Mouse (Mus musculus) ZHBTc4 (cell line): Measurements from ENCODE around the gene Gm1673.

Experiments used
- DNase-seq: peaks from one replicate; pipeline ENCODE4 v3.0.0-alpha.2; 2011; ENCODE audit warnings: low read depth, low spot score

The Gm1673 gene

DNA sequence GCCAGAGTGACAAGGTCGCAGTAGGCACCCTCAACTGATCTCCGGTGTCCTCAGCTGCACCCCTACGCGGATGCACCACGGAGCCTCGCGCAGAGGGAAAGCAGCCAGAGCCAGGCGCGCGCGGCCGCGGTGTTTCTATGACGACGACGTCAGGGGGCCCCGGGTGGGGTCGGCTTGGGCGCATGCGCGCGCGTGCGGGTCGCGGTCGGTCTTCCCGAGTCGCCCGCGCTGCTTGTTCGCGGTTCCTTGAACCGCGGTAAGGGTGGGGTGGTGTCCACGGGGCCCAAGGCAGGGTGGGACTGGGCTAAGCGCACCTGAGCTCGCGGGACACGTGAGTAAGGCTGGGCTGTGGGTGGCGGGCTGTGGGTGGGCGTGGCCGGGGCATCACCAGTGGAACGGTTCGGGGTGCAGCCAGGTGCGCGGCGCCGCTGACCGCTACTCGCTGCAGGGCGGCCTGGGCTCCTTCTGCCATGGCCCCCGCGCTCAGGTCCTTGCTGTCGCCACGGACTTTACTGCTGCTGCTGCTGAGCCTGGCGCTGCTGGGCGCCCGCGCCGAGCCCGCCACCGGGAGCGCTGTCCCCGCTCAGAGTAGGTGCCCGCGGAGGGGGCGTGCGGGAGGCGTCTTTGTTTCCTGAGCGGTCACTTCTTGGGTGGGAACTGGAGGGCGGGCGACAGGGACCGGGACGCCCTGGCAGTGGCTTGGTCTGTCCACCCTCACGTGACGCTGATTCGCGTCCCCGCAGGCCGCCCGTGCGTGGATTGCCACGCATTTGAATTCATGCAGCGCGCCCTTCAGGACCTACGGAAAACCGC lies at the start of gene Gm1673:
TSS of gene Gm1673 (plus strand) at position 125 of the 813 bp plus-strand sequence.
- peak; percentile 87 for DNase-seq

DNA sequence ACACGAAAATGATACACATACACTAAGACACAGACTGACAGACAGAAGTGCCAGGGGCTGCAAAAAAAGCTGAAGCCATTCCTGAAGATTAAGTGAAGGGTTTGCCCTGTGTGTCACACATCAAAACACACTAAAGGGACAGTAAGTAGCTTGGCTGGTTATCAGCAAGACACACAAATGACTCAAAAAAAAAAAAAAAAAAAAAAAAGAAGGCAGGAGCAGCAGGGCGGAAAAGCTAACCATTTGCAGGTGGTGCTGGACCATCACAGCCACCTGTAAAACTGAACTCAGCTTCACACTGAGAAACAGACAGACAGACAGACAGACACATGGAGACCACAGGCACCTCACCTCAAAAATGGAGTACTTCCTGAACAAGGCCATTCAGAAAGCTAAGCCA lies 49.2 kb upstream of the Gm1673 start:
- DNase-seq, result no peak

DNA sequence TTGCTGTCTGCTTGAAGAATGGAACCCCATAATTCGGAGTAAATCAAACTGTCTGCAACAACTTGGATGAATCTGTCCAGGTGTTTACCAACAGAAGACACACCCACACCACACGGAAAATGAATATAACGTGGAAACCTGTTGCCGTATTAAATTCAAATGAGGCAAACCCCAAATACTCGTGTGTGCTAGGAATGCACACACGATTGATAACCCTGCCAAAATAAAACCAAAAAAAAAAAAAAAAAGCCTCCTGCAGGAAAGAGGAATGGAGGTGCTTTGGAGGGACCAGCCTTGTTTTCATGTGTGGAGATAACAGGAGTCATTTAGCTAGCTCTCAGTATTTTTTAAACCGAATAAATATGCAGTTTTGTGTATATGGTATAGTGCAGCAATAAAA lies 48.4 kb upstream of the Gm1673 start:
- no peak for DNase-seq

DNA sequence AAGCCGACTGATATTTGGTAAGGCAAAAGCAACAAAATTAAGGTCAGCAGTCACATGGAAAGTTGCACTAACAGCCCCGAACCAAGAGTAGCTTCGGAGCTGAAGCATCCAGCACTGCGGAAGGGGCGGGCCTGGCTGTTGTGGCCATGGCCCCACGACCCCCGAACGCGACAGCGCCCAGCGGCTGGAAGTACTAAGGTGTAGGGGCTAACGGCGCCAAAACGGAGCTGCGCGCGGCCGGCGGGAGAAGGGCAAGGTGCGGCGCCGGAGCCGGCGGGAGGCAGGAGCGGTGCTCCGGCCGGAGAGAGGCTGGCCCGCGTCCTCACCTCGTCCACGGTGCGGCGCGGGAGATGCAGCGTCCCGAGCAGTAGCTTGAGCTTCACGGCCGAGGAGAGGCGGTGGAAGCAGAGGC lies 47.5 kb upstream of the Gm1673 start:
- no peak for DNase-seq

DNA sequence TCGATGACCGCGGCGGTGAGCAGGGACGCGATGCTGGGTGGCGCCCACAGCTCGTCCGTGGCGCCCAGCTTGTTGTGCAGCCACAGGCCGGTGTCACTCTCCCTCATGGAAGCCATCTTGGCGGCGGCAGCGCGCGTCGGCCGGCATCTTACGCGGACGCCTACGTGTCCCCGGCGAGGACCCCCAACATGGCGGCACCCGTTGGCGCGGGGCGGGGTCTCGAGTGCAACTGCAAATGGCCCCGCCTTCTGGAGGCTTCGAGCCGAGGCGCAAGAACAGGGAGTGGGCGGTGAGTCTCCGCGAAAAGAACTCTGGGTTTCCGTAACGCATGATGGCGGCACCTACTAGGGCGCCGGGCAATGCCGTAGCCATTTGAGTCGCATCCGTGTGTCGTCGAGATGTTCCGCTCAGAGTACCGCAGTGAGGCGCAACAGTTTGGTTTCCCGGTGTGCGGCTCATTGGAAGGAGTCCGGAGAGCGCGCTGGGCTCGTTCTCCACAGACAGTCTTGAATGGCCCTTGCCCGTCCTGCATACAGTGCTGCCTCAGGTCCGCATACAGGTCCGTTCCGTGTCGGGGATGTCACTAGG lies 47.0 kb upstream of the Gm1673 start, which contains the start of gene Nelfa:
TSS of gene Nelfa (minus strand) at position 294 of the 588 bp plus-strand sequence.
- DNase-seq, result peak; percentile 99

DNA sequence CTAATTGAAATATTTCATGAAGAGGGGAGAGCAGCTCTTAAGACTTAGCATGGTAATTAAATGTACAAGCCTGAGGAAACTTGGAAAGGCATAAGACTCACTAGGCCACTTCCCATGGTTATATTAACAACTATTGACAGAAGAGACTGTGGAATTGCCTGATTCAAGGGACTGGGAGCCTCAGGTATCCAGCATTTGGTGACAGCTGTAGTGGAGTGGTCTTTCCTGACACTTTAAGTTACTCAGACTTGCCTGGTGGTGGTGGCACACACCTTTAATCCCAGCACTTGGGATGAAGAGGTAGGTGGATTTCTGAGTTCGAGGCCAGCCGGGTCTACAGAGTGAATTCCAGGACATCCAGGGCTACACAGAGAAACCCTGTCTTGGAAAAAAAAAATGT lies 46.0 kb upstream of the Gm1673 start:
- no peak for DNase-seq

DNA sequence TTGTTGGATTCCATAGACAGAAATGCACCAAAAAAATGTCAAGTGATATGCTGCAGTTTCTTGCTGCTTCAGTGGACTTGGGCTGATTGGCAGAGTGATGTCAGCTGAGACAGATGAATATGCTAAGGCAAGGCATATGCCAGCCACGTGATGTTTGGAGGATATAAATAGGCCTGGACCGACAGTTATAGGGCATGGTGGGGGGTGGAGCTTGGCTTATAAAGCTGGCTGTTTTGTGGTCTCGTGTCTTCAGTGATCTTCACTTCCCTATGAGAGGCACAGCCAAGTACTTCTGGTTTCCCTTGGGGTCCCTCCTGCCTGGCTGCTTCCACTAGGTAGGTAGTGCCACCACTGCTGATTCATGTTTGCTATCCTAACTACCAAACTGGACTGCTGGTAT lies 44.8 kb upstream of the Gm1673 start:
- DNase-seq, result no peak

DNA sequence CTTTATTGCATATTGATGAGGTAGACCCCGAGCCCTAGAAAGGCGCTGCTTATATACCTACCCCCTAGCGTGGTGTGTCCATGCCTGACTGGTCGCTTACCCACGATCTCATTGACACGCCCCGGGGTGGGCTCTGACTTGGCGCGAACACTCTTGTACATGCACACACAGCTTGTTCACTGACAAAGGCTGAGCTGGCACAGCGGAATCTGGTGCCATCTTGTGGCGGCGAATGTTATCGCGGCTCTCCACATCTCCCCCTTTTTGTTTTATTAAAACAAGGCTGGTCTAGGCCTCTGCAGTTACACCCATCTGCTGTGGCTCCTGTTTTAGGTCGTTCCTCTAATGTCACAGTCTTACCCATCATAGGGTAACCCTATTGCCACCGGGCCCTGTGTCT lies 36.2 kb upstream of the Gm1673 start:
- DNase-seq, result peak; percentile 35

DNA sequence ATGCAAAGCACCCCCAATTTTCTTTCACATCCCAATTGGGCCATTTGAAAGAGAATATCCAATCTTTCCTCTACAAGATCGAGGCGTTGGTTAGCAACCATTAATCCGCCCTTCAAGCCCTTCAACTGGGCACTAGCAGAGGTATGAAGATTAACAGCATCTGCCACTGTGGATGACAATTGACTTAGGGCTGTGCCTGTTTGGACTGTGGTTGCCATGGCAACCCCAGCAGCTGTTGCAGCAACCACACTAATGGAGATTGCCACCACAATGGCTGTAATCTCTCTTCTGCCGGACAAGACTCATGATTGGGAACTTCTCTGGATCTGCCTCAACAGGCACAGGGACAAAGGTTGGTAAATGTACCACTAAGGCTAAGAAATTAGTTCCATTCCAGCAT lies 34.9 kb upstream of the Gm1673 start:
- DNase-seq, result peak; percentile 19

DNA sequence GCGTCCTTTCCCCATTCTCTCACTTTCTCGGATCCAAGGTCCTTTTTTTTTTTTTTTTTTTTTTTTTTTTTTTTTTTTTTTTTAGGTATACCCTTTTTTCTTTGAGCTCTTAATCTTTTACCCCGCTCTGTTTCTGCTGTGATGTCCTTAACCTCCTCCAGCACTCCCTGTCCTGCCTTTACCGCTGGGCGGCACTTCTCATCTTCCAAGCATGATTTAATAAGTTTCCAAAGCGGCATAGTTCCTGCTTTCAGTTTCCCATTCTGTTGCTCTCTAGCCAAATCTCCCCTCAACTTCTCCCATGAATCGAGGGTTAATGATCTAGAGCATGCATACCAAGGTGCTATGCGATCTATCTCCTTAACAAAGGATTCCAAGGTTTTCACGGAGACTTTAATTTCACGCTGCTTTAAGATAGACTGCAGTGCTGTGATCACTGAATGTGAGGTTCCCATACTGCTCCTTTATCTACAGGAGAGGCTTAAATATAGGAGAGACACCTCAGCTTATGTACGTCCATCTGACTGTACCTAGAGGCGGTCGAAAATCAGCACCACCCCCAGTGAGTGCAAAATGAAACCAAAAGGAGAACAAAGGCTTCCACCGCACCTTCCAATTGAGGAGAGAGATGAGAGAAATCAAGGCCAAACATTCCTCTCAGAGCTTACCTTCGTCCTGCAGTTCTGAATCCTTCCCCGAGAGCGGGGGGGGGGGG lies 29.6 kb upstream of the Gm1673 start:
- DNase-seq, result no peak

DNA sequence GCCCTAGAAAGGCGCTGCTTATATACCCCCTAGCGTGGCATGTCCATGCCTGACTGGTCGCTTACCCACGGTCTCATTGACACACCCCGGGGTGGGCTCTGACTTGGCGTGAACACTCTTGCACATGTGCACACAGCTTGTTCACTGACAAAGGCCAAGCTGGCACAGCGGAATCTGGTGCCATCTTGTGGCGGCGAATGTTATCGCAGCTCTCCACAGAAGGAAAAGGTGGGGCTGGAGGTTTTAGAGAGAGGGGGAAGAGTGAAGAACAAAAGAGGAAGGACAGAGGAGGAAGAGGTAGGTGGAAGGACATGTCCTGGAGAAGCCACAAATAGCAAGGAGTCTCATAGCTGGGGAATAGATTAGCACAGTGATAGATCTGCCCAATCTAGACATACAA lies 28.9 kb upstream of the Gm1673 start:
- DNase-seq, result peak; percentile 63

DNA sequence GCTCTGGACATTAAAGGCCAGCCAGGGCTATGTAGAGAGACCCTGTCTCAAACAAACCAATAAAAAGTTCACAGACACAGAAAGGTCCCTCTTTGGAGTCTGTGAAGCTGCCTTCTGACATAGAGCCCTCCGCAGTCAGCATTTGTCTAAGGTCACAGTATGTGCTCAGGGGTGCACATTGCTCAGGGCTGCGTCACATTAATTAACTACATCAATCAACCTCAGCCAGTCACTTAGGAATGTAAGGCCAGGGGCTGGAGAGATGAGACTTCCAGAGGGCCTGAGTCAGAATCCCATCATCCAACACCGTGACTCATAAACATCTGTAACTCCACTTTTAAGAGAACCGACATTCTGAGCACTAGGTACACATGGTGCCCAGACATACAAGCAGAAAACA lies 27.4 kb upstream of the Gm1673 start:
- DNase-seq, result no peak

DNA sequence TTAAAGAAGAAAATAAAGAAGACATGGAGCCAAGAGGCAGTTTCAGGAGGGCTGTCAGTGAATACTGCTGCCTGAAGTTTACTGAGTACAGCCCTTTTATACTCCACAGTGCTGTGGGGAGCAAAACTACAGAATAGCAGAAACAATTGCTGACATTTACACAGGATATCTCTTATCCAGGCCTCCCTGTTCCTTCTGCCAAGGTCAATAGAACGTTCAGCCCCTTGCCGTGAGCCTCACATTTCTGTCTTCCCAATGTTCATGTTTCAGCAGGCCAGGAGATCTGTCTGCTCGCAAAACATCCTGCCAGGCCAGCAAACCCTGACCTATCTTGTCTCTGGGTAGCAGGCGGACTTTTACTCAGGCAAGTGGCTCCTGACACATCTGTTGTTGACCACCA lies 23.9 kb upstream of the Gm1673 start:
- no peak for DNase-seq

DNA sequence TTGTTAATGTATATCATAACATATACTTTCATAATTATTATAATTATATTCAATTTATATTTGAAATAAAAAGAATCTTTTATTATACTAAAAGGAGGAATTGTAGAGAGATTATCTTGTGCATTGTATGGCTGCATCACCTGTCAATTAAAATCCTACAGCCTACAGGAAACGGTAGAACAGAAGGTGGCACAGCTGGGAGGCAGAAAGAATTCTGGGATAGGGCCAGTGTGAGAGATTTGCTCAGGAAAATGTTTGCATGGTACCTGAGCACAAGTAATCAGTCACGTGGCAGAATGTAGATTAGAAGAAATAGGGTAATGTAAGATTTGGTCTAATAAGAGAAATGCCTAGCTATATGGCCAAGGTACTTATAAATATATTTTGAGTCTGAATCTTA lies 8.5 kb upstream of the Gm1673 start:
- DNase-seq, result no peak

DNA sequence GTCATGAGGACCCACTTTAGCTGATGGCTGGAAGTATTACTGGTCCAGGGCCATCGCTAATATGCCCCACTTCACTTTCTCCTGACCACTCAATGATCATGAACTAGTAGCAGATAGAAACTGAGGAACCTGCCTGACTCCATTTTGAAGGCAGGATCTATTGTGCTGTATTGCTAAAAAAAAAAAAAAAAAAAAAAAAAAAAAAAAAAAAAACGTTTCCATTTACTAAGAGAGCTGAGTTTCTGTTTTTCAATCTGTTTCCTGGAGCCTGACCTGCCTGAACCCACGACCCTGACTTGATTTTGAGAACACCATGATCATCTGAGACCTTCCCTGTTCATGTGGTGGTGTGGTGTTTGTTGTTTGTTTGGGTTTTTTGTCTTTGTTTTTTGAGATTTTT lies 7.0 kb upstream of the Gm1673 start:
- DNase-seq, result no peak

DNA sequence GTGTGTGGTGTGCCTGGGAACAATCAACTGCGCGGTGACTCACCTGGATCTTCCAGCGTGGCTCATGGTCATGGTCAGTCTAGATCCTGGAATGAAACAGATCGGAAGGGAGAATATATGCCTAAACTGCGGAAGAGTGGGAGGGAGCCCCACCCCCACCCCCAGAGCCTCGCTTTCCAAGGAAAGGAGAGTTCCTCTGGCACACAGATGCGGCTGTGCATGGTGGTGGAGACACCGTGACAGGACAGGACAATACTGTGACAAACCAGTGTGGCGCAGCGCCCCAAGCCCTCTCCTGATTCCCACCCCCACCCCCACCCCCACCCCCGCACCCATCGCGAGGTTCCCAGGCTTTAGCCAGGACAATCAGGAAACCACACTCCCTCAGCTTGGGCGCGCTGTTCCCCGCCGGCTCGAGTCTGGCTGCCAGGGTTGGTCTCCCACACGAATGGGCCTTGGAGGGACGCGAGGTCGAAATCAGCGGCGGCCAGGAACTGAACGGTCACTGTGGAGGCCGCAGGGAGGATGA lies 438 bp upstream of the Gm1673 start:
- DNase-seq, result peak; percentile 12

DNA sequence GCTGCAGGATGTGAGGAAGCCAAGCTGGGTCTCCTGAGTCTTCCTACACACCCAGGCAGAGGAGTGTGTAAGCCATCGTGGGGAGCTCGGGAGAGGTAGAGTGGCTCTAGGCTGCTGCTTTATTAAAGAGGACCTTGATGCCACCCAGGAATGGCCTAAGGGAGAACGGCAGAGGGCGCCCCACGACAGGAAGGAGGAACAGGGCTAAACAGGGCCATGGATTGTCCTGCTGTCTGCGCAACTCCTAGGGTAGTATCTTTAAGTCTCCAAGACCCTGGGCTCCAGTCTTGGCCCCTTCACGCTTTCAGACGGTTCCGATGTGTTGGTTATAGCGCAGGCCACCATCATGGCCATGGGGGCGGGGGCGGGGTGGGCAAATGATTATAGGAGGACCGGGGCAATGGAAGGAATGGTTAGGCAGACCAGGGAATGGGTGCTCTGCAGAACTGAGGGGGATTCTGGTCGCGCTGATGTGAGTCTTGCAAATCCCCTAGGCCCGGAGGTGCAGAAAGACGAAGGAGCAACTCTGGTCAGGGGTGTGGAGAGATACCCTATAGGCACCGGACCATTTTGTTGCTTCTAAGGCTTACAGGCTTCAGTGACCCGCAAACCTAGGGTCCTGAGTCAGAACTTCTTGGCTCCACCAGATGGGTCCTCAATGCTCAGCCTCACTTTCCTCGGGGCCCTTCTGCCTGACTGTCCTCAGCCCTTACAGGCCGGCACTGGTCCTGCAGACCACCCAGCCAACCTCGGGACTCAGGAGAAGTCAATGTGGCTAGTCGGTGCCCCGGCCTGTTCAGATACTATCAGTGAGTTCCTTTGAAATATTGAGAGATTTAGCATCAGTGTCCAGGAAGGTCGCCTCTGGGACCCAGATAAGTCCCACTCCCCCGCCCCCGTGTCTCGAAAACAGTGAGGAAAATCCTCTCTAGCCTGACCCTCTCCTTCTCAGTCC lies 11.7 kb downstream of the Gm1673 start:
- DNase-seq, result peak; percentile 62

DNA sequence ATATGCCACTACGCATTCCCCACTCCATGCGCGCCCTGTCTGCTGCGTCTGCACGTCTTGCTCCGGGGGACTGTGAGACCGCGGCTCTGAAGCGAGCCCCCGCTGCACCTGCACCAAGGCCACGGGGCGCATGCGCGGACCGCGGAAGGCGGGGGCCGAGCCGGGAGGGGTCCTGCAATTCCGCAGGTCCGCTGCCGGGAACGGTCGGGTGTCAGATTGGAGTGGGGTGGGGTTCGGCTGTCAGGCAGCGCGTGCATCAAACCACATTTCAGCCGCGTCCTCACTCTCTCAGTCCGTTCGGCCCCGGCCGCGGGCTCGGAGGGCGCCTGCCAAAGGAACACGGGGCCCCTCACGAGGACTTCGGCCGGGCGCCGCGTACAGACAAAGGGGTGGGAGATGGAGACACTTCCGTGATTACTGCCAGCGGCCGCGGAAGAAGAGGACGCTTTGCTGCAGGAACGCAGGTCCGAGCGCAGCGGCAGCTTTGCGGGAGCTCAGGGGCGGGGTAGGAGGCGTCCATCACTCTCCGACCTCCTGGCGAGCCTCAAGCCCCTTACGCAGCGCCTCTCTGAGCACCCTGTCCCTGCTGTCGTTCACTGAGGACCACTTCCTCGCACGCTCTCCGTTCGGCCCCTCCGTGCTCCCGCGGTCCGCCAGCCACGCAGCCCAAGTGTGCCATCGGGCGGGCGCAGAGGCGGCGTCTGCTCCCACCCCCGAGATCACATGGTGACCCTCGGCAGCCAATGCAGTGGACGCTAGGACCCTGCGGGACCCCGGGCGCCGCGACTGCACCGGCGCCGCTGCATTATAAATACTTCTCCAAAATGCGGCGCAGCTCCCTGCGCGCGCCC lies 12.8 kb downstream of the Gm1673 start, which contains the start of gene Nat8l:
TSS of gene Nat8l (plus strand) at position 142 of the 851 bp plus-strand sequence.
- peak; percentile 73 for DNase-seq

DNA sequence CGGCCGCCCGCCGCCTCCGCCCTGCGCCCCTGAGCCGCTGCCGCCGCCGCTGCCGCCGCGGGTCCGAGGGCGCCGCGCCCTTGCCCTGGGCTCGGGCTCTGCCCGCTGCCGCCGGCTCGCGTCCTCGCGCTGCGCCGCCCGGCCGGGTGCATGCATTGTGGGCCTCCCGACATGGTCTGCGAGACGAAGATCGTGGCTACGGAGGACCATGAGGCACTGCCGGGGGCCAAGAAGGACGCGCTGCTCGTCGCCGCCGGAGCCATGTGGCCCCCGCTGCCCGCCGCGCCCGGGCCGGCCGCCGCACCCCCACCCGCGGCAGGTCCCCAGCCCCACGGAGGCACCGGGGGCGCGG lies 13.4 kb downstream of the Gm1673 start:
- DNase-seq, result no peak

DNA sequence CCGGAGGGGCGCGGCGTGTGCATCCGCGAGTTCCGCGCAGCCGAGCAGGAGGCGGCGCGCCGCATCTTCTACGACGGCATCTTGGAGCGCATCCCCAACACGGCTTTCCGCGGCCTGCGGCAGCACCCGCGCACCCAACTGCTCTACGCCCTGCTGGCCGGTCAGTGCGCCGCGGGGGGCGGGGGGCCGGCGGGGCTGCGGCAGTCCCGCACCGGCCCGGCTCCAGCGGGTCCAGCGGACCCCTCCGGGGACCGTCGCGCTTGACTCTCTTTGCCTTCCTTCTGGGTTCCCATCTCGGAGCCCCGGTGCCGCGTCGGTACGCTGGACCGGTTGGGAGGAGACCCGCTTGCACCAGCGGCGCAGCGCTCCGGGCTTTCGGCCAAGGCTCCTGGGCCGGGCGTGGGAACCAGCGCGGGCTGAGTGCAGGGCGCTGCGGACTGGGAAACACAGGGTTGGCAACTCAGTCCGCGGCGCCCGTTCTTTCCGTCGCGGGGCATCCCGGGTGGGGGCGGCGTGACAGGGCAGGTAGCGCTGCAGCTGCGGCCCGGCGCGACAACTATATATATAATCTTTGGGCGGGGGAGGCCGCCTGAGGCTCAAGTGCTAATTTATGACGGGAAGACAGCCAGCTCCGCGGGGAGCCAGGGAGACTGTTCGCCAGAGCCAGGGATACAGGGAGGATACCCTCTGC lies 14.0 kb downstream of the Gm1673 start:
- DNase-seq, result peak; percentile 57
